Comparison of ENCODE assay signal across 8 mouse cellular contexts in genomic region chr2:68873653-68874441, GRCm38 (mm10). TPM values are rescaled to one million over a fixed set of nuclear protein-coding genes. Genes with fewer than 3 reads are reported as not detected.
DNase-seq lines count a peak whose midpoint lies in the region; ATAC-seq and TF ChIP-seq lines count a peak whose summit lies in the region.

No protein-coding gene starts in this region.

- peaks cover 33% of the 10 kb centered on the region for H3K4me1 ChIP-seq in E14TG2a.4 (replicated peaks; ENCODE audit: low read depth, low read length)
- H3K4me1 ChIP-seq in hindbrain, postnatal 0 days (ENCODE audit: insufficient read depth, low read length) = no peaks in the 10 kb centered on the region

- no peaks in the 10 kb centered on the region for H3K9me3 ChIP-seq in E14TG2a.4 (ENCODE audit: low read length)
- H3K9me3 ChIP-seq in hindbrain, postnatal 0 days (ENCODE audit: low read length) = no peaks in the 10 kb centered on the region

- H3K9ac ChIP-seq in hindbrain, postnatal 0 days (replicated peaks; ENCODE audit: low read length) = no peak overlapping the region

- H3K36me3 ChIP-seq in E14TG2a.4 (ENCODE audit: insufficient read depth, low read length) (no peaks in the 10 kb centered on the region), macrophage (ENCODE audit: inconsistent target) (no peaks in the 10 kb centered on the region)
- H3K36me3 ChIP-seq in hindbrain, postnatal 0 days (ENCODE audit: insufficient read depth, low read length) = no peaks in the 10 kb centered on the region

- ATAC-seq in common myeloid progenitor, adult 5-6 weeks (replicated peaks; ENCODE audit: low read depth, poor library complexity, severe bottlenecking) = peak; percentile 19
- no peak for ATAC-seq in hindbrain, postnatal 0 days

- no peak overlapping the region for H3K4me2 ChIP-seq in hindbrain, postnatal 0 days (ENCODE audit: low read depth, low read length)

- H3K27me3 ChIP-seq in E14TG2a.4 (ENCODE audit: insufficient read depth, low read length) = no peaks in the 10 kb centered on the region
- H3K27me3 ChIP-seq in hindbrain, postnatal 0 days (ENCODE audit: insufficient read depth, low read length) = no peaks in the 10 kb centered on the region

- peak; percentile 32 to 37 for DNase-seq in left cerebral cortex, postnatal 14 days (ENCODE audit: low spot score in 2 of 2)
- DNase-seq in left cerebral cortex, postnatal 10 days (ENCODE audit: extremely low spot score in 1 of 2, low spot score in 2 of 2) = no peak
- no peak for DNase-seq in hindbrain, postnatal 0 days (ENCODE audit: low spot score)
- DNase-seq in retina, embryonic 14.5 days (ENCODE audit: low spot score) = no peak
- no peak for DNase-seq in kidney, adult 8-10 months

- no peak for TF ChIP-seq CTCF in E14TG2a.4 (conservative IDR thresholded peaks at IDR 0.05; ENCODE audit: low read length)
- no peak for TF ChIP-seq CTCF in hindbrain, postnatal 0 days (IDR thresholded peaks at IDR 0.05; ENCODE audit: low read depth)

- peaks cover 94% of the 10 kb centered on the region for H3K79me2 ChIP-seq in macrophage (ENCODE audit: inconsistent target)

- WGBS in macrophage (ENCODE audit: missing documents) = 72% methylated on average over 15 of the region's 15 CpGs
- WGBS in hindbrain, postnatal 0 days = 65% methylated on average over 15 of the region's 15 CpGs

- intact Hi-C loops in left cerebral cortex, postnatal 14 days (cut with DNase I) = no loop called here
- intact Hi-C loops in left cerebral cortex, postnatal 10 days (cut with DNase I) = no loop called here

- H3K4me3 ChIP-seq in E14TG2a.4 (replicated peaks; ENCODE audit: low read length) (peak overlapping the region; percentile 43), macrophage (ENCODE audit: inconsistent target) (no peak overlapping the region)
- H3K4me3 ChIP-seq in hindbrain, postnatal 0 days (ENCODE audit: low read length) = no peak overlapping the region

- peak overlapping the region; percentile 73 for H3K27ac ChIP-seq in macrophage
- no peak overlapping the region for H3K27ac ChIP-seq in hindbrain, postnatal 0 days

RNA-seq across cellular contexts. Expression of gene Cers6, which starts 12.6 kb away (rescaled TPM):
- total RNA-seq in left cerebral cortex, postnatal 14 days (2021) = 10 to 100 TPM; 69.2 to 74.0 TPM
- total RNA-seq in left cerebral cortex, postnatal 10 days (2021) = 10 to 100 TPM; 63.9 to 67.0 TPM
- total RNA-seq in common myeloid progenitor, adult 5-6 weeks (2017) = 9.9 and 16.4 TPM in 2 replicates
- total RNA-seq in macrophage (2018; cell fraction: chromatin; rRNA removed) = 1,000 to 10,000 TPM in 7 of 26 experiments, 100 to 1,000 TPM in 19; 161 to 1,623 (median 510) TPM
- 100 to 1,000 TPM in 4 of 26 experiments, 10 to 100 TPM in 22; 51.6 to 134 (median 75.1) TPM for total RNA-seq in macrophage (2018; cell fraction: cytosol; rRNA removed)
- 1,000 to 10,000 TPM in 2 of 26 experiments, 100 to 1,000 TPM in 24; 169 to 1,979 (median 530) TPM for total RNA-seq in macrophage (2018; cell fraction: nucleus; rRNA removed)
- polyA plus RNA-seq in macrophage (2018) = 26.1 to 30.0 TPM (median 26.4 TPM) in 3 replicates
- total RNA-seq in hindbrain, postnatal 0 days (2014; rRNA removed) = 58.7 and 60.5 TPM in 2 replicates
- polyA plus RNA-seq in hindbrain, postnatal 0 days (2015; fragmentation: Nextera tagmentation; extraction: Ambion mirVana) = 22.8 and 25.8 TPM in 2 replicates

Comparison
In these comparisons a context has a peak if more than half of its experiments do, and no peak if none do; other contexts are left out.
1. DNase-seq: peak in left cerebral cortex, postnatal 14 days (2 of 2); none in left cerebral cortex, postnatal 10 days (0 of 2), hindbrain, postnatal 0 days (single experiment), retina, embryonic 14.5 days (single experiment) and kidney, adult 8-10 months (0 of 2).